Mouse (Mus musculus) liver, adult 2 months (tissue): Measurements from ENCODE around the gene Zfp954. TPM values are rescaled to one million over a fixed set of nuclear protein-coding genes. Genes with fewer than 3 reads are reported as not detected.
A peak's percentile ranks its signal among the peaks of the same experiment; 100 is the strongest.
"Not testable (repeated sequence)": the region's sequence is repeated elsewhere in the genome, so short reads cannot be mapped to it uniquely, and the experiment has no call there.

Experiments used
- DNase-seq: peaks from one replicate; pipeline ENCODE4 v3.0.0-alpha.2; 2011; ENCODE audit warnings: low read depth, low spot score; ENCODE audit errors: extremely low read depth
- H3K27ac ChIP-seq: fragments of 200-500 bp; replicated peaks from 2 replicates; pipeline ENCODE4 v1.5.1; 2012; ENCODE audit warnings: low read depth, mild to moderate bottlenecking, control low read depth, inconsistent platforms, low read length; ENCODE audit not compliant: insufficient read depth
- H3K27me3 ChIP-seq: fragments of 200-500 bp; 2 replicates; pipeline ENCODE4 v1.6.1; 2012; ENCODE audit warnings: mild to moderate bottlenecking, moderate library complexity, low read length, inconsistent platforms; ENCODE audit not compliant: control insufficient read depth, insufficient read depth
- H3K36me3 ChIP-seq: fragments of 200-500 bp; 2 replicates; pipeline ENCODE4 v1.6.1; 2012; ENCODE audit warnings: low read length, inconsistent platforms; ENCODE audit not compliant: control insufficient read depth, insufficient read depth
- H3K4me1 ChIP-seq: fragments of 200-500 bp; 2 replicates; pipeline ENCODE4 v1.6.1; 2011; ENCODE audit warnings: low read length; ENCODE audit not compliant: control insufficient read depth, insufficient read depth
- H3K4me3 ChIP-seq: fragments of 200-500 bp; 2 replicates; pipeline ENCODE4 v1.5.1; 2011; ENCODE audit warnings: low read depth, mild to moderate bottlenecking, control low read depth, low read length, moderate library complexity; ENCODE audit not compliant: insufficient read depth
- H3K79me2 ChIP-seq: fragments of 200-500 bp; 2 replicates; pipeline ENCODE4 v1.6.1; 2012; ENCODE audit warnings: inconsistent platforms, mild to moderate bottlenecking, low read length, moderate library complexity; ENCODE audit not compliant: control insufficient read depth, insufficient read depth
- H3K9ac ChIP-seq: fragments of 200-500 bp; 2 replicates; pipeline ENCODE4 v1.6.1; 2012; ENCODE audit warnings: low read depth, mild to moderate bottlenecking, control low read depth, inconsistent platforms, low read length
- CTCF ChIP-seq: fragments of 200-500 bp; IDR thresholded peaks from 2 replicates; pipeline ENCODE4 v1.5.1; 2011; ENCODE audit warnings: low read depth, low read length, control low read depth
- POLR2A ChIP-seq: fragments of 200-500 bp; IDR thresholded peaks from 2 replicates; pipeline ENCODE4 v1.6.1; 2011; ENCODE audit warnings: low read length, control low read depth; ENCODE audit not compliant: insufficient read depth; ENCODE audit errors: extremely low read depth
- WGBS: fragments of 180-500 bp; shearing (Covaris S2); methylation state at CpG from one replicate; pipeline ENCODE4 v1.1.7; 2018; 5-methylcytosine and 5-hydroxymethylcytosine counted together
- polyA plus RNA-seq: library from polyadenylated mRNA; depleted of rRNA; stranded (reverse); fragments of >200 nt; gene quantifications from 2 replicates; pipeline ENCODE4 v1.2.3, GENCODE M21; 2012; rRNA removed
- total RNA-seq: library from RNA; depleted of rRNA; stranded (reverse); fragments of >200 nt; gene quantifications from 2 replicates; pipeline ENCODE4 v1.2.3, GENCODE M21; 2014; rRNA removed

Zfp954 gene
- total RNA-seq (7.7 and 8.9 TPM in 2 replicates), polyA plus RNA-seq (3.5 and 5.1 TPM in 2 replicates)

DNA sequence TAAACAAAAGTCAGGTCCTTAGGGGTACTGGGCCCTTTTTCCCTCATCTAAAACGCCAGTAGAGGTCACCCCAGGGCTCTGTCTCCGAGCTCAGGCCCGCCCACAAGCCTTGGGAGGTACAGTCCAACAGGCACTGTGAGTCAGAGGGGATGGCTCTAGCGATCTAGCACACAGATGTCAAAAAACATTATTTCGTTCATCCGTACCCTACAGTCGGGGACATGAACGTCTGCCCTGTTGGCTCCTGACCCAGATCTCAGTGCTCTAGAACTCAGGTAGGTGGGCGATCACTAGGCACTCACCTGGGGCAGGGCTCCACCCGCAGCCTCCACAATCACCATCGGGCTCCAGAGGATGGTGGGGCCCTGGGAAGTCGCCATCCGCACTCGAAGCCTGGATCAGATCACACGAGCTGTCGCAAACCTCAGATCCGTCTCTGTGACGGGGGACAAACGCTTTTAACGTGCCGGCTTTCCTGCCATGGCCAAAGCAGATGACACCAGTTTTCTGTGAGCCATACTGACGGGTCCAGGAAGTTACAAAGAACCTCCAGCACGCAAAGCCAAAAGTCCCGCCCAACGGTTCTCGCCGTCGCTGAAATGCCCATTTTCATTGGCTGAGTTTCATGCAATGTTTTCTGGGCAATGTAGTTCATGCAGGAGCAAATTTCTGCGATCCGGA is at the start of gene Zfp954:
Gene Zfp954 (minus strand): TSS at position 568 of the 681 bp plus-strand sequence.
- H3K36me3 ChIP-seq = peaks cover 12% of the 10 kb centered on the region; the same call in 1 of the 2 replicates

DNA sequence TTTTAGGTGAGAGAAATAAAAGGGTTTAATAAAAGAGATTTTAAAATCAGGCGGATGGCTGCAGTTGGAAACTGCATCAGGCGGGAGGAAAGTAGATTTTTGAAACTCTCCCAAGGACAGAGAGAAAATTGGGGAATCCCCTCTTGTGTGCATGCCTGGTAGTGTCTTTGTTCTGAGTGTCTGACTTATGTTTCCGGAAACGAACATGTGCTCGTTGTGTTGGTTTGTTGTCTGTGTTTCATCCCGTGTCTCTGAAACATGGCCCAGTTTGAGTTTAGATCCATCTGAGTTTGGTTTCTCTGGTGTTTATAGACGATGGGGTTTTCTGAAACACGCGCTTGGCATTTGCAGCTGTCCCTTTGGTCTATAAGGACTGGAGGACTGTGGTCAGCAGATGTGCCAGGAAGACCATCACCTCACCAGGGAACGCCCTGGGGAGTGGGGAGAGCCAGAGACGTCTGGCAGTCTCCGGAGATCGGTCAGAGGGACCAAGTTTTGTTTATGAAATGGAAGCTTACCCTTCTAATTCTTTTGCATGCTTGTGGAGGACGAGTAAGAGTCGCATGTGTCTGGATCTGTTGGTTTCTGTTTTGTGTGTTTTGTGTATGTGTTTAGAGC is 24.8 kb upstream of the Zfp954 start:
- TF ChIP-seq POLR2A (no peak), CTCF (no peak)
- no peak for DNase-seq
- no peak overlapping the region for H3K27ac ChIP-seq
- 88% methylated on average over 15 of the region's 15 CpGs for WGBS
- H3K36me3 ChIP-seq = no peaks in the 10 kb centered on the region
- no peak overlapping the region for H3K9ac ChIP-seq
- no peaks in the 10 kb centered on the region for H3K79me2 ChIP-seq
- no peaks in the 10 kb centered on the region for H3K4me1 ChIP-seq
- no peaks in the 10 kb centered on the region for H3K27me3 ChIP-seq
- H3K4me3 ChIP-seq = no peak overlapping the region

More for the DNA sequence above, at the start of gene Zfp954:
- Histone ChIP-seq H3K9ac (peak within 1 kb of the TSS; percentile 39), H3K27me3 (no peaks in the 10 kb centered on the region), H3K4me3 (peak within 1 kb of the TSS; percentile 58), H3K27ac (0 out of 2 replicates have a peak within 1 kb of the TSS, but pooled peaks have one; percentile 22), H3K4me1 (no peaks in the 10 kb centered on the region), H3K79me2 (no peaks in the 10 kb centered on the region)
- no peak; the same call in 1 of the 2 replicates for TF ChIP-seq POLR2A
- TF ChIP-seq CTCF = peak; percentile 47
- peak; percentile 92 for DNase-seq
- under 1% methylated on average over 30 of the region's 30 CpGs for WGBS

GRCm38 (mm10) chr7:7144215-7144614 is 22.9 kb upstream of the Zfp954 start:
- Histone ChIP-seq H3K4me1 (no peaks in the 10 kb centered on the region), H3K9ac (no peak overlapping the region), H3K36me3 (no peaks in the 10 kb centered on the region), H3K27me3 (no peaks in the 10 kb centered on the region), H3K27ac (no peak overlapping the region), H3K4me3 (no peak overlapping the region), H3K79me2 (no peaks in the 10 kb centered on the region)
- TF ChIP-seq POLR2A (no peak), CTCF (no peak)
- DNase-seq = no peak
- 91% methylated on average over 1 of the region's 1 CpGs for WGBS

GRCm38 (mm10) chr7:7136379-7136866 is 15.1 kb upstream of the Zfp954 start, which contains the start of gene Zfp773:
Gene Zfp773, minus strand, starts transcription at chr7:7136755.
- WGBS = 6% methylated on average over 16 of the region's 16 CpGs
- peak; percentile 53 for TF ChIP-seq CTCF
- TF ChIP-seq POLR2A = no peak
- peak; percentile 65 for DNase-seq
- Histone ChIP-seq H3K4me3 (peak within 1 kb of the TSS; percentile 63), H3K9ac (peak within 1 kb of the TSS; percentile 62; the same call in 1 of the 2 replicates), H3K27ac (no peak within 1 kb of the TSS), H3K36me3 (no peaks in the 10 kb centered on the region), H3K27me3 (no peaks in the 10 kb centered on the region), H3K4me1 (no peaks in the 10 kb centered on the region), H3K79me2 (no peaks in the 10 kb centered on the region)

DNA sequence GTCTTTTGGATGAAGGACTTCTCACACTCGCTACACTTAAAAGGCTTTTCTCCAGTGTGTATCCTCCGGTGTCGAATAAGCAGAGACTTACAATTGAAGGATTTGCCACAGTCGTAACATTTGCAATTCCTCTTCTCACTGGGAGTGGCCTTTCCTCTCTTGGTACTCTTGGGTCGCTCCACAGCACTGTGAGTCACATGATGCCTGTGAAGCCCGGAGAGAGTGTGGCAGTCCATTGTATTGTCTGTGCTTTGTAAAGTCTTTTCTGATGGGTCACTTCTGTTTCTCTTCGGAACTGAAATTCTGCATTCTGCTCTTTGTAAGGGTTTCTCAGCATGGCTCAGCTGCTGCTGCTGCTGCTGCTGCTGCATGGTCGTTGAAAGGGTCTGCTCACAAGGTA is 11.5 kb upstream of the Zfp954 start:
- 70% methylated on average over 8 of the region's 8 CpGs for WGBS
- H3K9ac ChIP-seq = no peak overlapping the region
- no peaks in the 10 kb centered on the region for H3K36me3 ChIP-seq
- H3K4me1 ChIP-seq = no peaks in the 10 kb centered on the region
- no peak for DNase-seq
- H3K4me3 ChIP-seq = no peak overlapping the region
- H3K79me2 ChIP-seq = no peaks in the 10 kb centered on the region
- TF ChIP-seq CTCF (no peak), POLR2A (no peak)
- no peaks in the 10 kb centered on the region for H3K27me3 ChIP-seq
- H3K27ac ChIP-seq = no peak overlapping the region

DNA sequence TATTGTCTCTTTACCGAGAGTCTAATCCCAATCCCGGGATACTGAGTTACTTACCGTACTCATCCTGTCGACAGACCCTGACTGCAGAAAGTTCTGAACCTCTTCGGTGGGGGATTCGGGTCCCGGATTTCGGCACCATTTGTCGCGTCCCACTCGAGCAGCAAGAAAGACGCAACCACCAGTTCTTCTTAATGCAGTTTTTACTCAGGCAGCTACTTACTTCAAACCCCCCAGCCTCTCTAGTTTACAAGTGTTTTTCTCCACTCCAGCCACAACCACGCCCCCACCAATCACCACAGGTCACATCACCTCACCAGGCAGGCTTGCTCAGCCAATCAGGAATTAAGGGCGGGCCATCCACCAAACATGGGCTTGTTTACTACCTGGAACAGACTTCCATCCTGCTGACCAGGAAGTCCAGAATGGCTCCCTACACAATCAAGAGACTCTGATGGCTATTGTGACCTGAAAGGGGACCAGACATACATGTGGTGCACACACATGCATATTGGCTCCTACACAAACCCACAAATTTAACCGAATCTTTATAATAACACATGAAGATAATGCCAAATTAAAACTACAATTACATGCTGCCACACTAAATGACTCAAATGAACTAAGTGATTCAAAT is 9.3 kb upstream of the Zfp954 start:
- not testable (repeated sequence) for H3K79me2 ChIP-seq, H3K4me1 ChIP-seq, H3K27me3 ChIP-seq, H3K27ac ChIP-seq, H3K4me3 ChIP-seq, H3K36me3 ChIP-seq, H3K9ac ChIP-seq, DNase-seq
- WGBS = 93% methylated on average over 15 of the region's 15 CpGs
